Mouse (Mus musculus): ENCODE results near the gene Snx5. TPM values are rescaled to one million over a fixed set of nuclear protein-coding genes. Genes with fewer than 3 reads are reported as not detected.

Snx5 gene
- polyA plus RNA-seq, 1 experiment from 2014 or later: 106 TPM

DNA sequence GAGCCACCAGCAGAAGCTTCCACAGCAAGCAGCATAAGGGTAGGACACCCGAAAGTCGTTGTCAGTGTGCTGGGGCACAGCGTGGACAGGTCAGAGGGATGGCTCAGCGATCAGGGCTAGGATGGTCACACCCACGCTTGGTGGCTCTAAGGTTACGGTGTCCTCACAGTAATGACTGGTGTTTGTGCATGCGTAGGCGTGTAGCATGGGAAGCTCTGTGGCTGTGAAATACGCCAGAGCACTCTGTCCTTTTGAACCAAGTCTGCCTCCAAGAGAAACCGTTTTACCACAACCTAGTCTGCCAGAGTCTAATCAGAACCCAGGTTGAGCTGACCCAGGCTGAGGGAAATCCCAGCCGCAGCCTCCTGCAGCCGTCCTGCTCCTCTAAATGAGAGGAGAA, 46.4 kb downstream of the Snx5 start:
- ATAC-seq (ENCODE audit: insufficient read depth, low FRiP score): no peak
- Histone ChIP-seq H3K36me3 (ENCODE audit: control insufficient read depth, insufficient read depth, low read length) (no peaks in the 10 kb centered on the region), H3K27ac (ENCODE audit: low read length) (no peak overlapping the region), H3K27me3 (ENCODE audit: control insufficient read depth, insufficient read depth, low read length) (no peaks in the 10 kb centered on the region), H3K4me2 (ENCODE audit: low read depth, low read length) (no peak overlapping the region), H3K9me3 (replicated peaks; ENCODE audit: control insufficient read depth, low read length) (no peaks in the 10 kb centered on the region), H3K4me3 (replicated peaks; ENCODE audit: low read length) (no peak overlapping the region), H3K4me1 (ENCODE audit: control insufficient read depth, insufficient read depth, low read length) (no peaks in the 10 kb centered on the region), H3K9ac (ENCODE audit: low read length) (no peak overlapping the region)
- WGBS: 53% methylated on average over 12 of the region's 12 CpGs

GRCm38 (mm10) chr2:144215601-144216000, 55.1 kb downstream of the Snx5 start:
- WGBS: 29% methylated on average over 9 of the region's 9 CpGs
- Histone ChIP-seq H3K27me3 (ENCODE audit: control insufficient read depth, insufficient read depth, low read length) (no peaks in the 10 kb centered on the region), H3K36me3 (ENCODE audit: control insufficient read depth, insufficient read depth, low read length) (no peaks in the 10 kb centered on the region), H3K9me3 (replicated peaks; ENCODE audit: control insufficient read depth, low read length) (no peaks in the 10 kb centered on the region), H3K27ac (ENCODE audit: low read length) (peak overlapping the region; percentile 52; the same call in 1 of the 2 replicates), H3K4me2 (ENCODE audit: low read depth, low read length) (no peak overlapping the region), H3K4me1 (ENCODE audit: control insufficient read depth, insufficient read depth, low read length) (peaks cover 12% of the 10 kb centered on the region; the same call in 1 of the 2 replicates), H3K4me3 (replicated peaks; ENCODE audit: low read length) (no peak overlapping the region), H3K9ac (ENCODE audit: low read length) (peak overlapping the region; percentile 43; the same call in 1 of the 2 replicates)
- no peak for ATAC-seq (ENCODE audit: insufficient read depth, low FRiP score)

- Histone ChIP-seq H3K36me3 (ENCODE audit: control insufficient read depth, insufficient read depth, low read length) (no peaks in the 10 kb centered on the region), H3K4me1 (ENCODE audit: control insufficient read depth, insufficient read depth, low read length) (peaks cover 12% of the 10 kb centered on the region; the same call in 1 of the 2 replicates), H3K27me3 (ENCODE audit: control insufficient read depth, insufficient read depth, low read length) (no peaks in the 10 kb centered on the region), H3K4me2 (ENCODE audit: low read depth, low read length) (no peak overlapping the region), H3K9ac (ENCODE audit: low read length) (peak overlapping the region; percentile 52), H3K9me3 (replicated peaks; ENCODE audit: control insufficient read depth, low read length) (no peaks in the 10 kb centered on the region), H3K27ac (ENCODE audit: low read length) (peak overlapping the region; percentile 52), H3K4me3 (replicated peaks; ENCODE audit: low read length) (no peak overlapping the region)
- 18% methylated on average over 7 of the region's 7 CpGs for WGBS
- ATAC-seq (ENCODE audit: insufficient read depth, low FRiP score): 0 out of 2 replicates have a peak, but pooled peaks have one; percentile 5
Measured at GRCm38 (mm10) chr2:144215195-144215594, 55.5 kb downstream of the Snx5 start.

DNA sequence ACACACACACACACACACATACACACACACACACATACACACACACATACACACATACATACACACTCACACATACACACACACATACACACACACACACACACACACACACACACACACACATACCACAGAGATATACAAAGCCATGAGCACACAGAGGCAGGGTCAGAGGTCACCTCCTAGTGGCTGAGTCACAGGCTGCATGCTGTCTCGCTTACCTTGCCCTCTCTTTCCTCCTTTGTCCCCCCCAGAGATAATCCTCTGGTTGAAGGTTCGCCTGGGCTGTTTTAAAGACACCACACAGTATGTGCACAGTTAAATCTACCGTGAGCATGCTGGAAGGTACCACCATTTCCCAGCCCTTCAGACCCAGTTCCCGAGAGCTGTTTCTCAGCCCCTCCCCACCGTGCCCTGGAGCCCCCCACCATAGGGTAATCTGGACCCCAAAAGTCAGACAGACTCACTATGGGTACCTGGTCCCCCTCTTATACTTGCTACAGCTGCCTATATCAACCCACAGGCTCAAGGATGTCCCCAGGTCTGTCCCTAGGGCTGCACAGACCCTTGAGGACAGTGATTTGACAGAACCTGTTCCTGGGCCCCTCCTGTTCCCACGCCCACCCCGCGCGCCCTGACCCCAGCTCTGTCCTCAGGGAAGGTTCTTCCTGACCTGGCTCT, 56.1 kb downstream of the Snx5 start:
- Histone ChIP-seq H3K4me2 (ENCODE audit: low read depth, low read length) (no peak overlapping the region), H3K27me3 (ENCODE audit: control insufficient read depth, insufficient read depth, low read length) (no peaks in the 10 kb centered on the region), H3K36me3 (ENCODE audit: control insufficient read depth, insufficient read depth, low read length) (no peaks in the 10 kb centered on the region), H3K27ac (ENCODE audit: low read length) (peak overlapping the region; percentile 52), H3K4me3 (replicated peaks; ENCODE audit: low read length) (no peak overlapping the region), H3K9ac (ENCODE audit: low read length) (peak overlapping the region; percentile 52), H3K9me3 (replicated peaks; ENCODE audit: control insufficient read depth, low read length) (no peaks in the 10 kb centered on the region), H3K4me1 (ENCODE audit: control insufficient read depth, insufficient read depth, low read length) (peaks cover 12% of the 10 kb centered on the region; the same call in 1 of the 2 replicates)
- ATAC-seq (ENCODE audit: insufficient read depth, low FRiP score): 0 out of 2 replicates have a peak, but pooled peaks have one; percentile 25
- WGBS: 66% methylated on average over 9 of the region's 9 CpGs

DNA sequence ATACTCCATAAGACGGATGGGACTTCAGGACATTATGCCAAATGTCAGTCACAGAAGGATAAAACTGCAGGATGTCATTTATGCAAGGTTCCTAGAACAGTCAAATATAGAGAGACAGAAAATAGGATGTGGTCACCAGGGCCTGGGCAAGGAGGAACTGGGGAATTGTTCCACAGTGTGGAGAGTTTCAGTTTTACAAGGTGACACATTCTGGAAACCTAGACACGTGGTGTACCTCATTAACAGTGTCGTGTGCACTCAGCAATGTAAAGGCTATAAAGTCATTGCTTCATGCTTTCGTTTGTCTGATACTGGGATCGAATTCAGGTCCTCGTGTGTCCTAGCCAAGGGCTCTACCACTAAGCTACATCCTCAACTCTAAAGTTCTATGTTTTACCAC, 56.9 kb downstream of the Snx5 start:
- 80% methylated on average over 6 of the region's 6 CpGs for WGBS
- no peaks in the 10 kb centered on the region for H3K36me3 ChIP-seq (ENCODE audit: control insufficient read depth, insufficient read depth, low read length)
- no peaks in the 10 kb centered on the region for H3K27me3 ChIP-seq (ENCODE audit: control insufficient read depth, insufficient read depth, low read length)
- ATAC-seq (ENCODE audit: insufficient read depth, low FRiP score): no peak
- H3K9ac ChIP-seq (ENCODE audit: low read length): no peak overlapping the region
- H3K27ac ChIP-seq (ENCODE audit: low read length): no peak overlapping the region
- H3K4me1 ChIP-seq (ENCODE audit: control insufficient read depth, insufficient read depth, low read length): peaks cover 12% of the 10 kb centered on the region; the same call in 1 of the 2 replicates
- no peak overlapping the region for H3K4me3 ChIP-seq (replicated peaks; ENCODE audit: low read length)
- no peaks in the 10 kb centered on the region for H3K9me3 ChIP-seq (replicated peaks; ENCODE audit: control insufficient read depth, low read length)
- no peak overlapping the region for H3K4me2 ChIP-seq (ENCODE audit: low read depth, low read length)

DNA sequence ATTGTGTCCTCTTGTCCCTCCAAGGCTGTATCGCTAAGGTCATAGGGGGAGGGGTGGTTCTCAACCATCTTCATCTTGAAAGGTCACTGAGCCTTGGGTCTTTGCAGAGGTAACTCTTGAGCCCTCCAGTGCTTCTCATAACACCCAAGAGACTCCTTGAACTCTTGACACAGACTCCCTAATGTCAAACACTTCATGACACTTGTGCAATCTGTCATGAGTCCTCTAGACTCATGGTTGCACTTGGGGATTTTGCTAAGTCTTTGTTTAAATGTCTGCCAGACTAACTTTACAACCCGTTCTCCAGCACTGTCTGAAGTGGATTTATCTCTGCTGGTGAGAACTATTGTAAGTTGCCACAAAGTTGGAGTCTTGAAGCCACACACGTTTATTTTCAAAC, 61.3 kb downstream of the Snx5 start:
- no peaks in the 10 kb centered on the region for H3K36me3 ChIP-seq (ENCODE audit: control insufficient read depth, insufficient read depth, low read length)
- no peak overlapping the region for H3K27ac ChIP-seq (ENCODE audit: low read length)
- 69% methylated on average over 3 of the region's 3 CpGs for WGBS
- no peak for ATAC-seq (ENCODE audit: insufficient read depth, low FRiP score)
- no peaks in the 10 kb centered on the region for H3K27me3 ChIP-seq (ENCODE audit: control insufficient read depth, insufficient read depth, low read length)
- H3K4me2 ChIP-seq (ENCODE audit: low read depth, low read length): no peak overlapping the region
- no peaks in the 10 kb centered on the region for H3K9me3 ChIP-seq (replicated peaks; ENCODE audit: control insufficient read depth, low read length)
- no peak overlapping the region for H3K9ac ChIP-seq (ENCODE audit: low read length)
- no peak overlapping the region for H3K4me3 ChIP-seq (replicated peaks; ENCODE audit: low read length)
- no peaks in the 10 kb centered on the region for H3K4me1 ChIP-seq (ENCODE audit: control insufficient read depth, insufficient read depth, low read length)

DNA sequence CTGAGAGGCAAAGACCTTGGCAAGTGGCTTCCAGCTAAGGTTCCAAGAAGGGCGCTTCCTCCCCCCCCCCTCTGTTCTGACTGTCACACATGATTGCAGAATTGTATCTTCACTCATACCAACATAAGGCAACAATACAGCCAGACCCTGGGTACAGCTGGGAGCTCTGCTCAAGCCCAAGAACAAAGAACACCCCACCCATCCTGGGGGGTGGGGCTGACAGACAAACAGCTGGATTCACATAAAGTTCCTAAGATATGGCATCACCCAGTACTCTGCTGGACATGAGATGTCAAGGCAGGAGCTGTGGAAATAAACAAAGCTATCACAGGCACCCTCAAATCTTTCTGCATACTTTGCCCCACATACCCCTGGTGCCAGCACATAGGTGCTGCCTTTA, 63.3 kb downstream of the Snx5 start:
- 92% methylated on average over 1 of the region's 1 CpGs for WGBS
- no peaks in the 10 kb centered on the region for H3K27me3 ChIP-seq (ENCODE audit: control insufficient read depth, insufficient read depth, low read length)
- ATAC-seq (ENCODE audit: insufficient read depth, low FRiP score): no peak
- no peak overlapping the region for H3K9ac ChIP-seq (ENCODE audit: low read length)
- no peaks in the 10 kb centered on the region for H3K36me3 ChIP-seq (ENCODE audit: control insufficient read depth, insufficient read depth, low read length)
- H3K9me3 ChIP-seq (replicated peaks; ENCODE audit: control insufficient read depth, low read length): no peaks in the 10 kb centered on the region
- H3K27ac ChIP-seq (ENCODE audit: low read length): no peak overlapping the region
- H3K4me1 ChIP-seq (ENCODE audit: control insufficient read depth, insufficient read depth, low read length): no peaks in the 10 kb centered on the region
- no peak overlapping the region for H3K4me2 ChIP-seq (ENCODE audit: low read depth, low read length)
- no peak overlapping the region for H3K4me3 ChIP-seq (replicated peaks; ENCODE audit: low read length)

DNA sequence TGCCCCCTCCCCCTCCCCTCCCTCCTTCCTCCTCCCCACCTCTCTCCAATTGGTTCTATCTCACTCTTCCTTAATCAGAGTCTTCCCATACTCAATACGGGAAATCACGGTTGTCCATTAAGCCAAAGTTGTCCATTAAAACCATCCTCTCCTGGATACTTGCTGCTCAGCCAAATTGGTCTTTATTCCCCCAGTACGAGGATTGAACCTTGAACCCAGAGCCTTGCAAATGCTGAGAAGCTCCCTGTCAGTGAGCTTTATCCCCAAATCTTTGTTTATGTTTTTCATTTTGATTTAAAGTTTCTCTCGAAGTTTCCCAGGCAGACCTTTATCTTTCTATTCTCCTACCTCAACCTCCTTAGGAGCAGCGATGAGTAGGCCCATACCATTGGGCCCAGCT, 67.7 kb downstream of the Snx5 start:
- Histone ChIP-seq H3K4me1 (ENCODE audit: control insufficient read depth, insufficient read depth, low read length) (peaks cover 5% of the 10 kb centered on the region), H3K27me3 (ENCODE audit: control insufficient read depth, insufficient read depth, low read length) (no peaks in the 10 kb centered on the region), H3K4me2 (ENCODE audit: low read depth, low read length) (no peak overlapping the region), H3K4me3 (replicated peaks; ENCODE audit: low read length) (no peak overlapping the region), H3K9ac (ENCODE audit: low read length) (no peak overlapping the region), H3K9me3 (replicated peaks; ENCODE audit: control insufficient read depth, low read length) (no peaks in the 10 kb centered on the region), H3K36me3 (ENCODE audit: control insufficient read depth, insufficient read depth, low read length) (no peaks in the 10 kb centered on the region), H3K27ac (ENCODE audit: low read length) (no peak overlapping the region)
- WGBS: 83% methylated on average over 5 of the region's 5 CpGs
- no peak for ATAC-seq (ENCODE audit: insufficient read depth, low FRiP score)

- no peak for ATAC-seq (ENCODE audit: insufficient read depth, low FRiP score)
- H3K4me1 ChIP-seq (ENCODE audit: control insufficient read depth, insufficient read depth, low read length): peaks cover 5% of the 10 kb centered on the region
- no peaks in the 10 kb centered on the region for H3K27me3 ChIP-seq (ENCODE audit: control insufficient read depth, insufficient read depth, low read length)
- H3K9me3 ChIP-seq (replicated peaks; ENCODE audit: control insufficient read depth, low read length): no peaks in the 10 kb centered on the region
- H3K27ac ChIP-seq (ENCODE audit: low read length): peak overlapping the region; percentile 39; the same call in 1 of the 2 replicates
- no peak overlapping the region for H3K4me3 ChIP-seq (replicated peaks; ENCODE audit: low read length)
- no peaks in the 10 kb centered on the region for H3K36me3 ChIP-seq (ENCODE audit: control insufficient read depth, insufficient read depth, low read length)
- H3K9ac ChIP-seq (ENCODE audit: low read length): no peak overlapping the region
- WGBS: 84% methylated on average over 3 of the region's 3 CpGs
- H3K4me2 ChIP-seq (ENCODE audit: low read depth, low read length): no peak overlapping the region
Measured at GRCm38 (mm10) chr2:144202567-144202966, 68.1 kb downstream of the Snx5 start.

Measured in stomach, embryonic 16.5 days (tissue).